Mouse (Mus musculus): Measurements from ENCODE around the gene Slit1. TPM values are rescaled to one million over a fixed set of nuclear protein-coding genes. Genes with fewer than 3 reads are reported as not detected.

Slit1 gene
- polyA plus RNA-seq, 1 experiment from 2014 or later: 32.8 TPM

GRCm38 (mm10) chr19:41556981-41557380 is 186.5 kb downstream of the Slit1 start:
- no peak overlapping the region for H3K4me2 ChIP-seq
- no peaks in the 10 kb centered on the region for H3K9me3 ChIP-seq (replicated peaks)
- H3K9ac ChIP-seq (replicated peaks): no peak overlapping the region
- peaks cover 24% of the 10 kb centered on the region for H3K36me3 ChIP-seq
- H3K27me3 ChIP-seq (replicated peaks): no peaks in the 10 kb centered on the region
- H3K4me1 ChIP-seq: no peaks in the 10 kb centered on the region
- no peak overlapping the region for H3K27ac ChIP-seq (replicated peaks)
- WGBS: 85% methylated on average over 4 of the region's 4 CpGs
- ATAC-seq (ENCODE audit: low FRiP score): no peak
- H3K4me3 ChIP-seq (replicated peaks): no peak overlapping the region

Small RNA genes lying within 50 kb of the gene (microRNA-seq; reads per million reads assigned to microRNA genes)
- not detected for gene Mir8091

Other genes starting within 250 kb of the Slit1 start
- gene Gm340, start 161.3 kb downstream of the Slit1 start, polyA plus RNA-seq (2015; fragmentation: Nextera tagmentation; extraction: Ambion mirVana): 1.8 TPM in 2 replicates
- 4.8 and 8.7 TPM in 2 replicates for gene Arhgap19, start 58.4 kb upstream of the Slit1 start, polyA plus RNA-seq (2015; fragmentation: Nextera tagmentation; extraction: Ambion mirVana)
- 20.1 and 22.7 TPM in 2 replicates for gene Frat1, start 86.3 kb upstream of the Slit1 start, polyA plus RNA-seq (2015; fragmentation: Nextera tagmentation; extraction: Ambion mirVana)
- 7.0 and 7.1 TPM in 2 replicates for gene Frat2, start 104.5 kb upstream of the Slit1 start, polyA plus RNA-seq (2015; fragmentation: Nextera tagmentation; extraction: Ambion mirVana)
- gene Rrp12, start 152.5 kb upstream of the Slit1 start, polyA plus RNA-seq (2015; fragmentation: Nextera tagmentation; extraction: Ambion mirVana): 17.9 and 18.5 TPM in 2 replicates
- 540 and 577 TPM in 2 replicates for gene Pgam1, start 168.3 kb upstream of the Slit1 start, polyA plus RNA-seq (2015; fragmentation: Nextera tagmentation; extraction: Ambion mirVana)
- 59.7 and 61.4 TPM in 2 replicates for gene Exosc1, start 189.8 kb upstream of the Slit1 start, polyA plus RNA-seq (2015; fragmentation: Nextera tagmentation; extraction: Ambion mirVana)
- 89.3 and 90.6 TPM in 2 replicates for gene Zdhhc16, start 189.8 kb upstream of the Slit1 start, polyA plus RNA-seq (2015; fragmentation: Nextera tagmentation; extraction: Ambion mirVana)
- gene Mms19, start 237.5 kb upstream of the Slit1 start, polyA plus RNA-seq (2015; fragmentation: Nextera tagmentation; extraction: Ambion mirVana): 31.0 and 35.8 TPM in 2 replicates
- 13.9 and 14.5 TPM in 2 replicates for gene Ubtd1, start 238.1 kb upstream of the Slit1 start, polyA plus RNA-seq (2015; fragmentation: Nextera tagmentation; extraction: Ambion mirVana)